Mouse (Mus musculus): ENCODE data around the gene Setd1a.

DNA sequence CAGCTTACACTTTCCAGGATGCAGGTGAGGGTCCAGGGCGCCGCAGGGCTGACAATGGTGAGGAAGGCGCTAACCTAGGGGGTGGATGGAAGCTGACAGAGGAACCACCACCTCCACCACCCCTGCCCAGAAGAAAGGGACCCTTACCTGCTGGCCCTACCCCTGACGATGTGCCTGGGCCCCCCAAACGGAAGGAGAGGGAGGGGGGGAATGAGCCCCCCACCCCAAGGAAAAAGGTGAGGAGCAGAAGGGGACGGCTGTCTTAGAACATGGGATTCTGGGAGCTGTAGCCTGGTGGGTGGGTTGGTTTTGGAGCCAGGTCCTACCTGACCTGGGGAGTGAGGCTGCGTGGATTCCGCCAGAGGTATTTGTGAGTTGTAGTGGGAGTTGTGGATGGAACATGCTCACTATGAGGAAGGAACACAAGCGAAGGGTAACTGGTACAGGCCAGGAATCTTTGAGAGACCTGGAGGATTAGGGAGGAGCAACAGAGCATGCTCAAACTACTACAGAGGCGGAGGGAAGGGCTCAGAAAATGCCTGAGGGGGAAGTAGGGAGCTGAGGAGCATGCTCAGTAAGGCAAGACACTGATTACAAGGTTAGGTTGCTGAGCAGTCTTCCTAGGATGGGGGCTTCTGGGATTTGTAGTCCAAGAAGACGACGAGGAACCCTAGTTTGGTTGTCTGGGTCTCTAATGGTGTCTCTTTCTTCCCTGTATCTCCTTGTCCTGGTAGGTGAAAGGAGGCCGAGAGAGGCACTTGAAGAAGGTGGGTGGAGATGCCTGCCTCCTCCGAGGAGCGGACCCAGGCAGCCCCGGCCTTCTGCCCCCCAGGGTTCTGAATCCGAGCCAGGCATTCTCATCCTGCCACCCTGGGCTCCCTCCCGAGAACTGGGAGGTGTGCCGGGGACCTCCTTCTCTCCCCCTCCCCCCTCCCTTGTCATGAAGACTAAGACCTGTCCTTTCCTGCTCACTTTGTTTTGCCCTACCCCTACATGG, 26.0 kb upstream of the Setd1a start:
- TF ChIP-seq CTCF (IDR thresholded peaks at IDR 0.05 in 2 of 3, conservative IDR thresholded peaks at IDR 0.05 in 1 of 3; ENCODE audit: control insufficient read depth in 1 of 3, insufficient read depth in 1 of 3, low read depth in 2 of 3, low read length in 3 of 3, poor library complexity in 1 of 3, severe bottlenecking in 1 of 3) (no peak), SMC3 (IDR thresholded peaks at IDR 0.05; ENCODE audit: low read depth, low read length) (no peak)
